ENCODE assay signal across 17 mouse cellular contexts in the genomic region with DNA sequence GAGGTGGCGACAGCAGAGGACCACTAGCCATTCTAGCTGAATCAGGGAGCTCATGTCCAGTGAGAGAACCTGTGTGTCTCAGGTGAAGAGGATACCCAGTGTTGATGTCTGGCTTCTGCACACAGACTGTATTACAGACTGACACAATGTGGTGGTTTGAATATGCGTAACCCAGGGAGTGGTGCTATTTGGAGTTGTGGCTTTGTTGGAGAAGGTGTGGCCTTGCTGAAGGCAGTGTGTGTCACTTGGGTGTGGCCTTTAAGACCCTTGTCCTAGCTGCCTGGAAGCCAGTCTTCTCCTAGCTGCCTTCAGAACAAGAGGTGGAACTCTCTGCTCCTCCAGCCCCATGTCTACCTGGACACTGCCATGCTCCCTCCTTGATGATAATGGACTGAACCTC.
"Had no signal": no experiment of that assay in that cellular context is flagged by ENCODE, and none has a peak within 500 bp of the region (broad histone marks: within the 10 kb centered on the region; RNA-seq: fewer than 3 reads in every experiment).

No protein-coding gene starts in this region.

- H3K4me2 ChIP-seq: lung, embryonic 14.5 days; midbrain, embryonic 11.5 days; midbrain, embryonic 13.5 days; midbrain, embryonic 15.5 days; neural tube, embryonic 12.5 days had no signal

- ATAC-seq: midbrain, embryonic 13.5 days; midbrain, embryonic 15.5 days had no signal

- H3K36me3 ChIP-seq: midbrain, embryonic 13.5 days; midbrain, embryonic 15.5 days; neural tube, embryonic 12.5 days had no signal

- H3K9me3 ChIP-seq: megakaryocyte, embryonic 14.5 days; midbrain, embryonic 13.5 days; midbrain, embryonic 15.5 days; neural tube, embryonic 12.5 days had no signal

- H3K27me3 ChIP-seq: megakaryocyte, embryonic 14.5 days; midbrain, embryonic 13.5 days; midbrain, embryonic 15.5 days; neural tube, embryonic 12.5 days had no signal

- H3K9ac ChIP-seq: lung, embryonic 14.5 days; midbrain, embryonic 13.5 days; midbrain, embryonic 15.5 days; neural tube, embryonic 12.5 days had no signal

- H3K27ac ChIP-seq: midbrain, embryonic 13.5 days; midbrain, embryonic 15.5 days; neural tube, embryonic 12.5 days had no signal

- H3K4me3 ChIP-seq: megakaryocyte, embryonic 14.5 days; midbrain, embryonic 13.5 days; midbrain, embryonic 15.5 days; neural tube, embryonic 12.5 days had no signal

- H3K4me1 ChIP-seq: midbrain, embryonic 13.5 days; midbrain, embryonic 15.5 days; neural tube, embryonic 12.5 days had no signal

- DNase-seq: lung, adult 18-20 months; lung, embryonic 14.5 days; lung, postnatal 10 days; lung, postnatal 4 days; retina, postnatal 1 day; right cerebral cortex, adult 18-20 months; right cerebral cortex, postnatal 25 days; right cerebral cortex, postnatal 4 days; spleen, adult 18-20 months; thymus, adult 2 months; thymus, postnatal 25 days; thymus, postnatal 4 days had no signal
